Mouse (Mus musculus) stomach, postnatal 0 days (tissue): ENCODE data around the gene Grm8.

ENCODE experiments used
- CTCF ChIP-seq: IDR thresholded peaks from 2 replicates; pipeline ENCODE4 v1.5.1; 2016; ENCODE audit warnings: antibody characterized with exemption, low read depth, mild to moderate bottlenecking, moderate library complexity
- EP300 ChIP-seq: optimal IDR thresholded peaks from 2 replicates; pipeline ENCODE3; 2016; ENCODE audit warnings: antibody characterized with exemption

- TF ChIP-seq EP300 (no peak), CTCF (no peak)
Observed at GRCm38 (mm10) chr6:27646503-27646902, 488.5 kb downstream of the Grm8 start.
